Mouse (Mus musculus) kidney, postnatal 0 days (tissue): ENCODE data around the gene Lrrc15. TPM values are rescaled to one million over a fixed set of nuclear protein-coding genes. Genes with fewer than 3 reads are reported as not detected.

ENCODE experiments used
- ATAC-seq: fragments of 200-750 bp; cut with Nextera tagmentation; replicated peaks from 2 replicates; pipeline ENCODE4 v1.8.0; 2017; ENCODE audit warnings: low read depth, moderate number of reproducible peaks, moderate TSS enrichment, moderate library complexity; ENCODE audit not compliant: low FRiP score
- DNase-seq: peaks from one replicate; pipeline ENCODE4 v3.0.0-alpha.2; 2016; ENCODE audit warnings: low spot score
- H3K27ac ChIP-seq: fragments of 300-500 bp; sonication (generic); 2 replicates; pipeline ENCODE4 v1.5.1; 2014; ENCODE audit warnings: mild to moderate bottlenecking
- H3K27me3 ChIP-seq: fragments of 300-500 bp; sonication (generic); 2 replicates; pipeline ENCODE4 v1.6.1; 2014; ENCODE audit warnings: low read length, mixed read lengths; ENCODE audit not compliant: insufficient read depth
- H3K36me3 ChIP-seq: fragments of 300-500 bp; sonication (generic); 2 replicates; pipeline ENCODE4 v1.6.1; 2014; ENCODE audit warnings: low read length, mixed read lengths; ENCODE audit not compliant: insufficient read depth
- H3K4me1 ChIP-seq: fragments of 300-500 bp; sonication (generic); replicated peaks from 2 replicates; pipeline ENCODE4 v1.6.1; 2014; ENCODE audit warnings: antibody characterized with exemption, low read length, mixed read lengths; ENCODE audit not compliant: insufficient read depth
- H3K4me2 ChIP-seq: fragments of 300-500 bp; sonication (generic); 2 replicates; pipeline ENCODE4 v1.6.1; 2014; ENCODE audit warnings: mild to moderate bottlenecking, low read length, moderate library complexity, mixed read lengths
- H3K4me3 ChIP-seq: fragments of 300-500 bp; sonication (generic); replicated peaks from 2 replicates; pipeline ENCODE4 v1.5.1; 2014; ENCODE audit warnings: low read depth, low read length
- H3K9ac ChIP-seq: fragments of 300-500 bp; sonication (generic); 2 replicates; pipeline ENCODE4 v1.6.1; 2014; ENCODE audit warnings: low read depth, low read length
- H3K9me3 ChIP-seq: fragments of 300-500 bp; sonication (generic); replicated peaks from 2 replicates; pipeline ENCODE4 v1.6.1; 2016; ENCODE audit warnings: low read length, inconsistent platforms, mixed read lengths
- CTCF ChIP-seq: IDR thresholded peaks from 2 replicates; pipeline ENCODE4 v1.5.1; 2016; ENCODE audit warnings: antibody characterized with exemption, low read depth, mild to moderate bottlenecking, moderate library complexity
- WGBS: fragments of 180-500 bp; shearing (Covaris S2); extraction: QIAGEN DNeasy Blood & Tissue Kit; methylation state at CpG from one replicate; pipeline ENCODE4 v1.1.7; 2014; 5-methylcytosine and 5-hydroxymethylcytosine counted together
- polyA plus RNA-seq: library from polyadenylated mRNA; unstranded; fragments of >200 nt; fragmentation: Nextera tagmentation; extraction: Ambion mirVana; gene quantifications from 2 replicates; pipeline ENCODE4 v1.2.1, GENCODE M21; 2015

Lrrc15 gene
- polyA plus RNA-seq, 1 experiment from 2014 or later = 0.78 TPM

- 67% methylated on average over 6 of the region's 6 CpGs for WGBS
- Histone ChIP-seq H3K27ac (no peak overlapping the region), H3K36me3 (no peaks in the 10 kb centered on the region), H3K9me3 (no peaks in the 10 kb centered on the region), H3K4me1 (no peaks in the 10 kb centered on the region; the same call in 1 of the 2 replicates), H3K4me2 (no peak overlapping the region), H3K4me3 (no peak overlapping the region), H3K27me3 (0 out of 2 replicates have a peak, but pooled peaks cover 7% of the 10 kb centered on the region), H3K9ac (no peak overlapping the region)
- DNase-seq (no peak), ATAC-seq (no peak)
- no peak for TF ChIP-seq CTCF
These were observed 44.3 kb downstream of the Lrrc15 start for GRCm38 (mm10) chr16:30238791-30239190.

GRCm38 (mm10) chr16:30236091-30236699 lies 46.9 kb downstream of the Lrrc15 start:
- Histone ChIP-seq H3K9ac (no peak overlapping the region), H3K4me1 (no peaks in the 10 kb centered on the region; the same call in 1 of the 2 replicates), H3K36me3 (no peaks in the 10 kb centered on the region), H3K4me2 (peak overlapping the region; percentile 64), H3K27ac (no peak overlapping the region), H3K27me3 (0 out of 2 replicates have a peak, but pooled peaks cover 7% of the 10 kb centered on the region), H3K4me3 (peak overlapping the region; percentile 35), H3K9me3 (no peaks in the 10 kb centered on the region)
- TF ChIP-seq CTCF = peak; percentile 96
- ATAC-seq = peak; percentile 84
- 1% methylated on average over 33 of the region's 33 CpGs for WGBS
- DNase-seq = peak; percentile 86

GRCm38 (mm10) chr16:30235577-30235976 lies 47.5 kb downstream of the Lrrc15 start:
- Histone ChIP-seq H3K9ac (no peak overlapping the region), H3K4me2 (peak overlapping the region; percentile 64; the same call in 1 of the 2 replicates), H3K27ac (no peak overlapping the region), H3K9me3 (no peaks in the 10 kb centered on the region), H3K27me3 (0 out of 2 replicates have a peak, but pooled peaks cover 7% of the 10 kb centered on the region), H3K36me3 (no peaks in the 10 kb centered on the region), H3K4me1 (no peaks in the 10 kb centered on the region; the same call in 1 of the 2 replicates), H3K4me3 (no peak overlapping the region)
- WGBS = 61% methylated on average over 2 of the region's 2 CpGs
- ATAC-seq = no peak
- no peak for TF ChIP-seq CTCF
- no peak for DNase-seq

- whole genome bisulfite sequencing = 52% methylated on average over 12 of the region's 12 CpGs
- Histone ChIP-seq H3K9ac (no peak overlapping the region), H3K4me2 (no peak overlapping the region)
These were observed 48.2 kb downstream of the Lrrc15 start for GRCm38 (mm10) chr16:30234636-30235546.

GRCm38 (mm10) chr16:30234077-30234476 lies 49.0 kb downstream of the Lrrc15 start:
- Histone ChIP-seq H3K9ac (no peak overlapping the region), H3K4me3 (no peak overlapping the region), H3K27me3 (0 out of 2 replicates have a peak, but pooled peaks cover 7% of the 10 kb centered on the region), H3K27ac (no peak overlapping the region), H3K4me1 (no peaks in the 10 kb centered on the region; the same call in 1 of the 2 replicates), H3K36me3 (no peaks in the 10 kb centered on the region), H3K4me2 (no peak overlapping the region), H3K9me3 (no peaks in the 10 kb centered on the region)
- 57% methylated on average over 8 of the region's 8 CpGs for WGBS
- no peak for TF ChIP-seq CTCF
- DNase-seq (no peak), ATAC-seq (no peak)

More at GRCm38 (mm10) chr16:30234636-30235546, 48.2 kb downstream of the Lrrc15 start:
- no peak for ATAC-seq
- Histone ChIP-seq H3K27ac (no peak overlapping the region), H3K9me3 (no peaks in the 10 kb centered on the region), H3K4me3 (no peak overlapping the region), H3K4me1 (no peaks in the 10 kb centered on the region; the same call in 1 of the 2 replicates), H3K36me3 (no peaks in the 10 kb centered on the region), H3K27me3 (0 out of 2 replicates have a peak, but pooled peaks cover 7% of the 10 kb centered on the region)
- no peak for DNase-seq
- no peak for TF ChIP-seq CTCF
